Mouse (Mus musculus): ENCODE data around the gene Khdrbs1.
"Not testable (repeated sequence)": the region's sequence is repeated elsewhere in the genome, so short reads cannot be mapped to it uniquely, and the experiment has no call there.

The Khdrbs1 gene

DNA sequence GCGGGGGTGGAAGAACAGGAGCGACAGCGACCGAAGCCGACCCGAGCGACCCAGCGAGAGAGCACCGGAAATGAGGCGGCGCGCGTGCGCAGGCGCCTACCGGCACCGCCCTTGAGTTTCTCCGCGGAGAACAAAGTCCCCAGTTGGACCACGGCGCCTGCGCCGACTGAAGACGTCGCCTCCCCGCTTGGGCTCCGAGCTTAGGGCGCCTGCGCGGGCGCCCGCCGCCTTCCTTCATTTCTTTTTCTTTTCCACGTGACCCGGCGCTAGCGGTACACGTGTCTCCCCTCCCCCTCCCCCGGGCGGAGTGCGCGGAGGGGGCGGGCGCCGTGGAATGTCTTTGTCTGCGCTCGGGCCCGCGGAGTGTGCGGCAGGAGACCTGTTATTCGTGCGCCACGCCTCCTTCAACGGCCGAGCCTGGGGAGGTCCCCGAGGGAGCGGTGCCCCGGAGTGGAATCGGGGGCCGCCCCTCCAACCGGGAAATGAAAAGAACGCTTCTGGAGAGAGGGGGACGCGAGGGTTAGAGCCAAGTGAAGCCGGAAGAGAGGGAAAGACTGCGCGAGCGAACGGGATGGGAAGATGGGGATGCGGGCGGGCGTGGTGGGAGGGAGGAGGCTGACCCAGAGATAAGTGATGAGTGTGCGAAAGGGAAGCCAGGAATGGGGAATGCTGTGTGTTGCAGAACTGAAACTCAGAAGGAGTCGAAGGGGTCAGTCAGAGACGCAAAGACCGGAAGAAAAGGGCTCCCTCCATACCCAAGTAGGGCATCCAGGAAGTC, at the start of gene Khdrbs1:
Gene Khdrbs1 (minus strand): TSS at position 72 of the 778 bp plus-strand sequence.
- DNase-seq = peak; percentile 98

- no peak for DNase-seq
Observed at GRCm38 (mm10) chr4:129791399-129791798, 49.3 kb upstream of the Khdrbs1 start.

- no peak for DNase-seq
Observed at GRCm38 (mm10) chr4:129790475-129790874, 48.4 kb upstream of the Khdrbs1 start.

- no peak for DNase-seq
Observed at GRCm38 (mm10) chr4:129789635-129790034, 47.5 kb upstream of the Khdrbs1 start.

GRCm38 (mm10) chr4:129788693-129789092, 46.6 kb upstream of the Khdrbs1 start:
- no peak for DNase-seq

DNA sequence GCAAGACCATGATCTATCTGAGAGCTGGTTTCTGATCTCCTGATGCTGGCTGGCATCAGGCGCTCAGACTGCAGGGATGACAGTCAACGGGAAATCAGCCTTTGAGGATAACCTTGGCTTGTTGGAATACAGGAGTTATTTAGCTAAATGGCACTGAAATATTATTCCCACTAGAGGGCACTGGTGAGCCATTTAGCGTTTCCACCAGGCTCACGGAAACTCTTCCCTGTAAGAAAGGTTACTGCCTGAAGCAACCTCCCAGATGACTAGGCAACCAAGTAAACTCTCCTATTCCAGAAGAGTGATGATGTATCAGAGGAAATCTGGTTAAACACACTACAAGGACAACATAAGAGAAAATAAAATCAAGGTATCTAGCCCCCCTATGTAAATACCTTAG, 43.1 kb upstream of the Khdrbs1 start:
- DNase-seq = peak; percentile 67

DNA sequence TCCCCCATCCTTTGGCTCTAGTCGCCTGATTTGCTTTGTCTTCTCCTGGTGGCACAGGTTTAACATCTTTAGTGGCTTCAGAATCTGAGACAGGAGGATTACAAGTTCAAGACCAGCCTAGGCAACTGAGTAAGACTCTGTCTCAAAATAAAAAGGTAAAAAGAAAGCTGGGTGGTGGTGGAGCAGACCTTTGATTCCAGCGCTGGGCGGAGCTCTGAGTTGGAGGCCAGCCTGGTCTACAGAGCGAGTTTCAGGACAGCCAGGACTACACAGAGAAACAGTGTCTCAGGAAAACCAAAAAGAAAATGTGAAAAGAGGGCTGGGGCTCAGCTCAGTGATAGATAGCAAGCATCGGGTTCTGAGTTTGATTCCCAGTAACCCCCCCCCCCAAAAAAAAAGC, 41.4 kb upstream of the Khdrbs1 start:
- no peak for DNase-seq

DNA sequence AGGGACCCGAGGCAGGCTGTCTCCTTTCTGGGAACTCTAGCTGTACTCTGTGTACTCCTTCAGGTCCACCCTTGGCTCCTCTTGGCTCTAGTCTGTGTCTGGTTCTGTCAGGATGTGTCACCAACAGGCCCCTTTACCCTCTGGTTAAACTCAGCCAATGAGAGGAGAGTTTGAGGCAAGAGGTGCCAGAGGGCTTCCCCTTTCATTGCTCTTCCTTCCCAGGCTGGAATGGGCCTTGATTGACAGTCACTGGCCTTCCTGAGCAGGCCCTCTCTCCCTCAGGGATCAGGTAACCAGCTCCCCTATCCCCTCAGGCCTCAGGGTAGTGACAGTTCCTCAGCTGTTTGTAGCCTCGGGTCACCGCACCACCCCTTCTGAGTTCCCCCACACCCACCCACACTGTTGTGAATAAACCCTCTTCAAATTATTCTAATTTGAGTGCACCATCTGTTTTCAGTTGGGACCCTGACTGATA, 40.8 kb upstream of the Khdrbs1 start:
- DNase-seq = no peak

DNA sequence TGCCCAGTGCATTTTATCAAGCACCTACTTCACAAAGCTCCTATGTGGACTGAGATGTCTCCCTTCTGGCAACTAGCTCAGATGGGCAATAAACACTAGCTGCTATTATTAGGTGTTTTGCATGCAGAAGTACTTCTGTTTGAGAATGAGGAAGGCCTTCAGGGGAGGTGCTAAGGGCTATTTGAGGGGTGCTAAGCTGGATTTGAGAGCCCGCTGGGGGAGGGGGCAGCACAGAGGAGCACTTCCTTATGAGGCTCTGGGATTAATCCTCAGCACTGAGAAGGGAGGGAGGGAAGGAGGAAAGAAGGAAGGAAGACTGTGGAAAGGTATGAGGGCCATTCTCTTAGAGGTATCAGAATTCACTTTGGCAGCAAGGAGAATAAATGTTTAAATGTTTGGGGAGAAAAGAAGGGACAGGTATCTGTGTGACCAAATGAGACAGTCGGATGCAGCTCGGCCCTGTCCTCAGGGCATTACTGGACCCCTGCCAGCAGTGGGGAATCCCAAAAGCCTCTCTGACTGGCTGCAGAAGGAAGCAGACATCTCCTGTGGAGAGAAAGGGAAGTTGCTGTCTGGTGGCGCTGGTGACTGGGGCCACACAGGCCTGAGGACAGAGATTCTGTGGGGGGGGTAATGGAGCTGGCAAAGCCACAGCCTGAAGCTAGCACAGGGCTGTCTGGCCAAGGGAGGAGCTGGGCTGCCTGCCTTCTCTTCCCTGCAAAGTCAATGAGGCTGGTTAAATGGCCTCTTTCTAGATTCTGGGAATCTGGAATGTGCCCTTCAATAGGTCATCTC, 40.0 kb upstream of the Khdrbs1 start:
- DNase-seq = peak; percentile 34

DNA sequence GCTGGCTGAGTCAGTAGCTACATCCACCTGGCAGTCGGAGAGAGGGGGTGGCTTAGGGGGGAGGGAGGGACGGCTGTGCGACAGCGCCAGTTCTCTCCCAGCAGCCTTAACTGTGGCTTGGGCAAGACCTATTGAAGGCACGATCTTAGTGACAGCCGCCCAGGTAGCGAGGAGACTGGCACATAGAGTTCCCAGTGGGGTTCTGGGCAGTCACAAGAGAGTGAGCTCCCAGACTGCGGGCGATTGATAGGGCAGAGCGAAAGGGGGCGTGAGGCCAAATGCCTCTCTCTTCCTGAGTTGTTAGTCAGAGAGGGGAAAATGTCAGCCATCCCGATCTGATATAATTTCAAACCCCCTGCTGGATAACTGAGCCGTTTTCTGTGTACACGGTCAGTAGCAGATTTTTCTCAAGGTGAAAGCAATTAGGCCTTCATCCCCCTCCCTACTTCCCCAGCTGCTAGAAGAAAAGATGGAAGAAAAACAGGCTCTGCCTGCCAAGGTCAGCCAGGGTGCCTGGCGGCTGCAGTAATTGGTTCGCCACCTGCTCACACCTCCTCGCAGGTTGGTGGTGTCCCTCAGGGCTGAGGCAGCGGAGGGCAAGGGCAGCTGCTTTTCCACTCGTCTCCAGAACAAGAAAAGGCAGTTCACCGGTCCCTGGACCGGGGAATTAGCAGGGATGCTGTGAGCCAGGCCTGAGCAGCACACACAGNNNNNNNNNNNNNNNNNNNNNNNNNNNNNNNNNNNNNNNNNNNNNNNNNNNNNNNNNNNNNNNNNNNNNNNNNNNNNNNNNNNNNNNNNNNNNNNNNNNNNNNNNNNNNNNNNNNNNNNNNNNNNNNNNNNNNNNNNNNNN, 29.8 kb upstream of the Khdrbs1 start:
- DNase-seq = peak; percentile 61

- DNase-seq = no peak
Observed at GRCm38 (mm10) chr4:129771314-129771671, 29.2 kb upstream of the Khdrbs1 start.

GRCm38 (mm10) chr4:129770600-129770999, 28.5 kb upstream of the Khdrbs1 start:
- DNase-seq = no peak

DNA sequence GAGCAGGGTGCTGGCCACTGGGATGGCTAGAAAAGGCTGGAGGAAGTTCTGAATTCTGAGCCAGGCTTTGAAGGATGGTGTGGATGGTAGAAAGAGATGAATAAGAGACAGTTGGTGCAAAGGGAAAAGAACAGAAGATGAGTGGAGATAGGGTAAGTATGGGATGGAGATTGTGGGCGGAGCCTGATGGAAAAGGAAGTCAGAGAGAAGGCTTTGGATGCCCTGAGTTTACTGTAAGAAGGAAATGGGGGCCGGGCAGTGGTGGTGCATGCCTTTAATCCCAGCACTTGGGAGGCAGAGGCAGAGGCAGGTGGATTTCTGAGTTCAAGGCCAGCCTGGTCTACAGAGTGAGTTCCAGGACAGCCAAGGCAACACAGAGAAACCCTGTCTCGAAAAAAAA, 26.6 kb upstream of the Khdrbs1 start:
- DNase-seq = not testable (repeated sequence)

- peak; percentile 59 for DNase-seq
Observed at GRCm38 (mm10) chr4:129767782-129768181, 25.7 kb upstream of the Khdrbs1 start.

GRCm38 (mm10) chr4:129765351-129765750, 23.2 kb upstream of the Khdrbs1 start:
- no peak for DNase-seq

- DNase-seq = not testable (repeated sequence)
Observed at GRCm38 (mm10) chr4:129762496-129762895, 20.4 kb upstream of the Khdrbs1 start.

GRCm38 (mm10) chr4:129761606-129762005, 19.5 kb upstream of the Khdrbs1 start:
- no peak for DNase-seq

GRCm38 (mm10) chr4:129755455-129755854, 13.4 kb upstream of the Khdrbs1 start:
- DNase-seq = no peak

DNA sequence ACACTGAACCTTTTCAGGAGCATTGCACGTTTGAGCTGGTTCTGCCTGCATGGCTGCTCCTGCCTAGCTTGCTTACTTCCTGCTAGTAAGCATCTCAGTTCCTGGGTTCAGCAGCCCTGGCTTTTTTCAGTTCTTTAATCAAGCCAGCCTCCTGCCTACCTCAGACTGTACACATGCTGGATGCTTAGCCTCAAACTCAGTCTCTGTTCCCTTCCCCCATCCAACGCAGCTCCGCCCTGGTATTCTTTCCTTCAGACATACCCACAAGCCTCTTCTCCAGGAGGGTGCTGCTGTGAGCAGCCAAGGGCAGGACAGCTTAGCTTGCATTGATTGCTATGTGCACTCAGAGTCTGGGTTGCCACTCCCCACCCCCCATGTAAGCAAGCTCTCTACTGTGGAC, 12.6 kb upstream of the Khdrbs1 start:
- no peak for DNase-seq

GRCm38 (mm10) chr4:129750430-129750829, 8.3 kb upstream of the Khdrbs1 start:
- no peak for DNase-seq

DNA sequence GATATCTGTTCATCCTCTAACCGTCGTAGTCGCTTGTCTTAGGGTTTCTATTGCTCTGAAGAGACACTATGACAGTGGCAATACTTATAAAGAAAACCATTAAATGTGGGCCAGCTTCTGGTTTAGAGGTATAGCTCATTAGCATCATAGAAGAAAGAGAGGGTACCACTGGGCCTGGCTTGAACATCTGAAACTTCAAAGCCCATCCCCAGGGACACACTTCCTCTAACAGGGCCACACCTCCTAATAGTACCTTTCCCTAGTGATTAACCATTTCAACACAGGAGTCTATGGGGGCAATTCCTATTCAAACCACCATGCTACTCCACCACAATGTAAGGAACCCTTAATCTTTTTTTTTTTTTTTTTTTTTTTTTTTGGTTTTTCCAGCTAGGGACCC, 4.5 kb upstream of the Khdrbs1 start:
- DNase-seq = no peak

DNA sequence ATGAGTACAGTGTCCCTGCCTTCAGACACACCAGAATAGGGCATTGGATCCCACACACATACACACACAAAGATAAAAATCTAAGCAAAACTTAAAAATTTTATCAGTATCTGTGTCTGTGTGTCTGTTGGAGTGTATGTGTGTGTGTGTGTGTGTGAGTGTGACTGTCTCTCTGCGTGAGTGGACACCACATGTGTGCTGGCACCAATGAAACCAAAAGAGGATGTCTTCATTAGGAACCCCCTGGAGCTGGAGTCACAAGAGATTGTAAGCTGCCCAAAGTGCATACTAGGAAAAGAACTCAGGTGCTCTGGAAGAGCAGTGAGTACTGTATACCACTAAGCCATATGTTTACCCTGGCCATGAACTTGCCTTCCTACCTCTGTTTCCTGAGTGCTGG, 4.0 kb upstream of the Khdrbs1 start:
- DNase-seq = no peak

DNA sequence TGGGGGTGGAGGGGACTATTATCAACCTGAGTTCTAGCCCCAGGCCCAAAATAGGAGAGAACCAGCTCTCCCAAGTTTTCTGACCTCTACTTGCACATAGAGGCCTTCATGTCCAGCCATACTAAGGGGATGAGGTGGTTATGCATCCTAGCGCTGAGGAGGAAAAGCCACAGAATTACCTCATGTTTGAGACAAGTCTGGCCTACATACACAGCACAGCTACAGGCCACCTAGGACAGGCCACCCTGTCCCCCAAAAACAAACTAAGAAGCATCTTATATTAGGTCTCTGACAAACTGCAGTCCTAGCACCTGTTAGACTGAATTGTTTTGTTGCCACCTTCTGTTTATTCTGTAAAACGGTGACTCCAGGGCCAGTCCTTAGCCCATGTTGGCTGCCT, 1.4 kb upstream of the Khdrbs1 start:
- no peak for DNase-seq

Measured in cerebellum, adult 9-11 months (tissue).